Mouse (Mus musculus) heart, embryonic 15.5 days (tissue): Measurements from ENCODE around the gene Insl5. TPM values are rescaled to one million over a fixed set of nuclear protein-coding genes. Genes with fewer than 3 reads are reported as not detected.

Experiments
- ATAC-seq: fragments of 200-750 bp; cut with Nextera tagmentation; replicated peaks from 2 replicates; pipeline ENCODE4 v1.8.0; 2017; ENCODE audit warnings: low read depth, moderate TSS enrichment; ENCODE audit not compliant: insufficient number of reproducible peaks, insufficient read depth, low FRiP score
- H3K27ac ChIP-seq: fragments of 300-500 bp; sonication (generic); 2 replicates; pipeline ENCODE4 v1.5.1; 2015; ENCODE audit warnings: mild to moderate bottlenecking, inconsistent platforms
- H3K27me3 ChIP-seq: fragments of 300-500 bp; sonication (generic); 2 replicates; pipeline ENCODE4 v1.6.1; 2015; ENCODE audit warnings: inconsistent platforms
- H3K36me3 ChIP-seq: fragments of 300-500 bp; sonication (generic); 2 replicates; pipeline ENCODE4 v1.6.1; 2015; ENCODE audit warnings: mild to moderate bottlenecking, inconsistent platforms
- H3K4me1 ChIP-seq: fragments of 300-500 bp; sonication (generic); replicated peaks from 2 replicates; pipeline ENCODE4 v1.6.1; 2015; ENCODE audit warnings: inconsistent platforms
- H3K4me2 ChIP-seq: fragments of 300-500 bp; sonication (generic); 2 replicates; pipeline ENCODE4 v1.6.1; 2015; ENCODE audit warnings: inconsistent platforms, mild to moderate bottlenecking, moderate library complexity
- H3K4me3 ChIP-seq: fragments of 300-500 bp; sonication (generic); 2 replicates; pipeline ENCODE4 v1.5.1; 2015; ENCODE audit warnings: mild to moderate bottlenecking, inconsistent platforms
- H3K9ac ChIP-seq: fragments of 300-500 bp; sonication (generic); 2 replicates; pipeline ENCODE4 v1.6.1; 2015; ENCODE audit warnings: mild to moderate bottlenecking, inconsistent platforms
- H3K9me3 ChIP-seq: fragments of 300-500 bp; sonication (generic); replicated peaks from 2 replicates; pipeline ENCODE4 v1.6.1; 2016; ENCODE audit warnings: inconsistent platforms
- WGBS: fragments of 180-500 bp; shearing (Covaris S2); methylation state at CpG from one replicate; pipeline ENCODE4 v1.1.7; 2015; ENCODE audit warnings: mixed read lengths; 5-methylcytosine and 5-hydroxymethylcytosine counted together
- polyA plus RNA-seq: library from polyadenylated mRNA; unstranded; fragments of >200 nt; fragmentation: Nextera tagmentation; extraction: Ambion mirVana; gene quantifications from 2 replicates; pipeline ENCODE4 v1.2.1, GENCODE M21; 2015

Insl5 gene
- polyA plus RNA-seq, 1 experiment from 2014 or later, result not detected

- 68% methylated on average over 5 of the region's 5 CpGs for WGBS
- Histone ChIP-seq H3K4me1 (no peaks in the 10 kb centered on the region), H3K9ac (no peak overlapping the region), H3K27ac (no peak overlapping the region), H3K36me3 (no peaks in the 10 kb centered on the region), H3K27me3 (no peaks in the 10 kb centered on the region), H3K9me3 (no peaks in the 10 kb centered on the region), H3K4me2 (no peak overlapping the region), H3K4me3 (no peak overlapping the region)
- ATAC-seq, result no peak
Measured at GRCm38 (mm10) chr4:102989391-102989790, 37.3 kb downstream of the Insl5 start.

GRCm38 (mm10) chr4:102988526-102988925, 38.1 kb downstream of the Insl5 start:
- Histone ChIP-seq H3K9ac (no peak overlapping the region), H3K36me3 (no peaks in the 10 kb centered on the region), H3K4me1 (no peaks in the 10 kb centered on the region), H3K4me2 (no peak overlapping the region), H3K9me3 (no peaks in the 10 kb centered on the region), H3K27me3 (no peaks in the 10 kb centered on the region), H3K4me3 (no peak overlapping the region), H3K27ac (0 out of 2 replicates have a peak overlapping the region, but pooled peaks have one; percentile 1)
- WGBS, result 52% methylated on average over 6 of the region's 6 CpGs
- no peak; the same call in 1 of the 2 replicates for ATAC-seq

GRCm38 (mm10) chr4:102987756-102988155, 38.9 kb downstream of the Insl5 start:
- H3K36me3 ChIP-seq, result no peaks in the 10 kb centered on the region
- WGBS, result 66% methylated on average over 2 of the region's 2 CpGs
- ATAC-seq, result no peak

GRCm38 (mm10) chr4:102987325-102987724, 39.3 kb downstream of the Insl5 start:
- H3K4me3 ChIP-seq, result no peak overlapping the region
- no peaks in the 10 kb centered on the region for H3K36me3 ChIP-seq
- no peak for ATAC-seq
- WGBS, result 32% methylated on average over 4 of the region's 4 CpGs
- no peaks in the 10 kb centered on the region for H3K4me1 ChIP-seq
- no peaks in the 10 kb centered on the region for H3K27me3 ChIP-seq
- H3K4me2 ChIP-seq, result no peak overlapping the region
- H3K27ac ChIP-seq, result no peak overlapping the region
- no peaks in the 10 kb centered on the region for H3K9me3 ChIP-seq
- H3K9ac ChIP-seq, result no peak overlapping the region

More at GRCm38 (mm10) chr4:102987756-102988155, 38.9 kb downstream of the Insl5 start:
- no peaks in the 10 kb centered on the region for H3K9me3 ChIP-seq
- H3K27ac ChIP-seq, result no peak overlapping the region
- no peak overlapping the region for H3K4me2 ChIP-seq
- no peaks in the 10 kb centered on the region for H3K4me1 ChIP-seq
- no peaks in the 10 kb centered on the region for H3K27me3 ChIP-seq
- no peak overlapping the region for H3K4me3 ChIP-seq
- no peak overlapping the region for H3K9ac ChIP-seq

- Histone ChIP-seq H3K4me1 (no peaks in the 10 kb centered on the region), H3K9ac (no peak overlapping the region), H3K4me2 (no peak overlapping the region), H3K4me3 (no peak overlapping the region), H3K36me3 (no peaks in the 10 kb centered on the region), H3K27ac (no peak overlapping the region), H3K27me3 (no peaks in the 10 kb centered on the region), H3K9me3 (no peaks in the 10 kb centered on the region)
- no peak for ATAC-seq
- 1% methylated on average over 2 of the region's 2 CpGs for WGBS
Measured at GRCm38 (mm10) chr4:102986917-102987316, 39.7 kb downstream of the Insl5 start.

GRCm38 (mm10) chr4:102986173-102986572, 40.5 kb downstream of the Insl5 start:
- Histone ChIP-seq H3K4me2 (no peak overlapping the region), H3K4me1 (no peaks in the 10 kb centered on the region), H3K27ac (no peak overlapping the region), H3K9ac (no peak overlapping the region), H3K36me3 (no peaks in the 10 kb centered on the region), H3K4me3 (no peak overlapping the region), H3K9me3 (no peaks in the 10 kb centered on the region), H3K27me3 (no peaks in the 10 kb centered on the region)
- no peak for ATAC-seq
- WGBS, result 72% methylated on average over 7 of the region's 7 CpGs

GRCm38 (mm10) chr4:102981709-102982108, 44.9 kb downstream of the Insl5 start:
- Histone ChIP-seq H3K4me1 (peaks cover 10% of the 10 kb centered on the region), H3K9ac (no peak overlapping the region), H3K27ac (no peak overlapping the region), H3K27me3 (peaks cover 9% of the 10 kb centered on the region), H3K9me3 (no peaks in the 10 kb centered on the region), H3K4me3 (no peak overlapping the region), H3K36me3 (no peaks in the 10 kb centered on the region), H3K4me2 (no peak overlapping the region)
- WGBS, result 79% methylated on average over 8 of the region's 8 CpGs
- no peak for ATAC-seq

- H3K4me2 ChIP-seq, result peak overlapping the region; percentile 81
- ATAC-seq, result no peak
- H3K9me3 ChIP-seq, result no peaks in the 10 kb centered on the region
- peaks cover 10% of the 10 kb centered on the region for H3K4me1 ChIP-seq
- H3K27me3 ChIP-seq, result peaks cover 11% of the 10 kb centered on the region
- WGBS, result 38% methylated on average over 5 of the region's 5 CpGs
- H3K27ac ChIP-seq, result no peak overlapping the region
- H3K36me3 ChIP-seq, result no peaks in the 10 kb centered on the region
- H3K4me3 ChIP-seq, result peak overlapping the region; percentile 44
- H3K9ac ChIP-seq, result no peak overlapping the region
Measured at GRCm38 (mm10) chr4:102979385-102979784, 47.3 kb downstream of the Insl5 start.

GRCm38 (mm10) chr4:102978440-102978839, 48.2 kb downstream of the Insl5 start, which contains the start of gene Tctex1d1:
Gene Tctex1d1 (plus strand): TSS chr4:102978606.
- no peaks in the 10 kb centered on the region for H3K36me3 ChIP-seq
- no peaks in the 10 kb centered on the region for H3K9me3 ChIP-seq
- peak within 1 kb of the TSS; percentile 81 for H3K4me2 ChIP-seq
- H3K4me1 ChIP-seq, result peaks cover 10% of the 10 kb centered on the region
- H3K27ac ChIP-seq, result no peak within 1 kb of the TSS
- H3K4me3 ChIP-seq, result peak within 1 kb of the TSS; percentile 44
- ATAC-seq, result 0 out of 2 replicates have a peak, but pooled peaks have one; percentile 35
- H3K27me3 ChIP-seq, result peaks cover 11% of the 10 kb centered on the region
- WGBS, result 4% methylated on average over 13 of the region's 13 CpGs
- 0 out of 2 replicates have a peak within 1 kb of the TSS, but pooled peaks have one; percentile 8 for H3K9ac ChIP-seq

GRCm38 (mm10) chr4:102977778-102978321, 48.8 kb downstream of the Insl5 start:
- Histone ChIP-seq H3K36me3 (no peaks in the 10 kb centered on the region), H3K4me1 (peaks cover 10% of the 10 kb centered on the region), H3K27me3 (peaks cover 11% of the 10 kb centered on the region), H3K9ac (no peak overlapping the region), H3K27ac (no peak overlapping the region), H3K9me3 (no peaks in the 10 kb centered on the region), H3K4me2 (peak overlapping the region; percentile 81), H3K4me3 (0 out of 2 replicates have a peak overlapping the region, but pooled peaks have one; percentile 18)
- no peak for ATAC-seq
- 11% methylated on average over 16 of the region's 16 CpGs for WGBS

- Histone ChIP-seq H3K4me3 (no peak overlapping the region), H3K9ac (no peak overlapping the region)
- 62% methylated on average over 12 of the region's 12 CpGs for WGBS
Measured at GRCm38 (mm10) chr4:102976290-102977275, 50.1 kb downstream of the Insl5 start.

More at GRCm38 (mm10) chr4:102976290-102977275, 50.1 kb downstream of the Insl5 start:
- no peak overlapping the region for H3K4me2 ChIP-seq
- H3K9me3 ChIP-seq, result no peaks in the 10 kb centered on the region
- H3K27me3 ChIP-seq, result peaks cover 11% of the 10 kb centered on the region
- peaks cover 10% of the 10 kb centered on the region for H3K4me1 ChIP-seq
- no peaks in the 10 kb centered on the region for H3K36me3 ChIP-seq
- no peak overlapping the region for H3K27ac ChIP-seq
- ATAC-seq, result no peak
